Mouse (Mus musculus) E14TG2a.4 (cell line): Measurements from ENCODE around the gene Klre1.

ENCODE experiments used
- H3K27me3 ChIP-seq: 2 replicates; pipeline ENCODE4 v1.6.1; 2014; ENCODE audit warnings: low read length, control low read depth; ENCODE audit not compliant: insufficient read depth
- H3K36me3 ChIP-seq: 2 replicates; pipeline ENCODE4 v1.6.1; 2014; ENCODE audit warnings: low read length, control low read depth; ENCODE audit not compliant: insufficient read depth
- H3K4me1 ChIP-seq: replicated peaks from 2 replicates; pipeline ENCODE4 v1.6.1; 2014; ENCODE audit warnings: low read depth, low read length, control low read depth
- H3K4me3 ChIP-seq: replicated peaks from 2 replicates; pipeline ENCODE4 v1.5.1; 2014; ENCODE audit warnings: mild to moderate bottlenecking, low read length
- H3K9me3 ChIP-seq: 2 replicates; pipeline ENCODE4 v1.6.1; 2014; ENCODE audit warnings: low read length, control low read depth
- CTCF ChIP-seq: conservative IDR thresholded peaks from 2 replicates; pipeline ENCODE4 v1.5.1; 2014; ENCODE audit warnings: low read length
- NANOG ChIP-seq: IDR thresholded peaks from 2 replicates; pipeline ENCODE4 v1.6.1; 2014; ENCODE audit warnings: borderline replicate concordance, low read length, mixed read lengths
- POU5F1 ChIP-seq: IDR thresholded peaks from 2 replicates; pipeline ENCODE4 v1.6.1; 2014; ENCODE audit warnings: low read length, borderline replicate concordance

Klre1 gene

DNA sequence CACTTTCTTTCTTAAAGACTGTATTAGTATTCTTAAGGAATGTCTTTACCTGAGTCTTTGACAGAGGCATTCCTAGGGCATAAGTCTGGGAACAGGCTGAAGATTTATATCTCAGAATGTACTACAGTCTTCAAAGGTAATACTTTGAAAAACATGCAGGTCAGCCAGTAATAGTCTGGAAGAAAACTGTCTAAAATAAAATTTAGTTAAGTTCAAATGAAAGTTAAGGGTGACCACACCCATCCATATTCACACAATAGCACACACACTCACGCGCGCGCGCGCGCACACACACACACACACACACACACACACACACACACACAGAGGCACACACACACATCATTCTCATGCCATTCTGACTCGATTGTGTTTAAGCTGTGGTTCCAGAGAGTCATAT, at the start of gene Klre1:
Klre1 (plus strand) TSS at position 301 of the 400 bp plus-strand sequence.
- Histone ChIP-seq H3K36me3 (no peaks in the 10 kb centered on the region), H3K27me3 (0 out of 2 replicates have a peak, but pooled peaks cover 3% of the 10 kb centered on the region), H3K9me3 (no peaks in the 10 kb centered on the region), H3K4me1 (no peaks in the 10 kb centered on the region), H3K4me3 (no peak within 1 kb of the TSS)
- TF ChIP-seq CTCF = no peak
- TF ChIP-seq NANOG = no peak
- TF ChIP-seq POU5F1 = no peak

DNA sequence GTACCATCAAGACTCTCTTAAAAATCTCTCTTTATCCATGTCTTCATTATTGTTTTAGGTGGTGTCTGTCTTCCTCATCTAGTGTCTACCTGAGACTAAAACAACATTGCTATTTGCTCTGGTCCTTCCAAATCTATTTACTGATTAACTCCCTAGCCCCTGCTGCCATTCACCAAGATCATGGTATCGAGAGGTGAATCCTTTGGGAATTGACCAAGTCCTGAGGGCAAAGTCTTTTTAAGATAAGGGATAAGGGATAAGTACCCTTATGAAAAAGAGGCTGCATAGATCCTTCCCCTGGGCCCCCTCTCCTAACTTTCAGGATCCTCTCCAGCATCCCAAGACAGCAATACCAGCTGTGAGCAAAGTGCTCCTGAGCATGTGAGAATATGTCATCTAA, 48.1 kb upstream of the Klre1 start:
- Histone ChIP-seq H3K27me3 (no peaks in the 10 kb centered on the region), H3K36me3 (no peaks in the 10 kb centered on the region)
- TF ChIP-seq NANOG = no peak
- no peak for TF ChIP-seq CTCF
- TF ChIP-seq POU5F1 = no peak

DNA sequence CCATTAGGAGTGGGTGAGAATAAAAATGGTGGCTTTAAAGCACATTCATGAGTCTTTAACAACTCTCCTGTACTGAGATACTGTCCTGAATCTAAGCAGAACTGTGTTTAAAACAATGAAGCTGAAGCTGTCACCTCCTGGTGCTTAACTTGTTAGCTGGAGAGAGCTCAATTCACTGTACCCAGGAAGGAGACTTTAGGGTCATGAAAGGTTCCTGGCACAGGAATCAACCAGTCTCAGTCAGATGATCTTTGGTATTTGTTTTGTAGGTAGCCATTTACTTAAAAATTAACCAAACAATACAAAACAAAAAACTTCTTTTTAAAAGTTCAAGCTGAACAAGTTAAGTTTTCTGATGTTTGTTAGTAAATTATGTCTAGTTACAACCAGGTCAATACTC, 47.4 kb upstream of the Klre1 start:
- TF ChIP-seq NANOG (no peak), POU5F1 (no peak), CTCF (no peak)
- no peak overlapping the region for H3K4me3 ChIP-seq
- H3K4me1 ChIP-seq = peaks cover 14% of the 10 kb centered on the region
- peaks cover 6% of the 10 kb centered on the region; the same call in 1 of the 2 replicates for H3K36me3 ChIP-seq
- no peaks in the 10 kb centered on the region for H3K27me3 ChIP-seq
- H3K9me3 ChIP-seq = no peaks in the 10 kb centered on the region

More for the DNA sequence above, 48.1 kb upstream of the Klre1 start:
- Histone ChIP-seq H3K9me3 (no peaks in the 10 kb centered on the region), H3K4me3 (no peak overlapping the region), H3K4me1 (peaks cover 14% of the 10 kb centered on the region)

DNA sequence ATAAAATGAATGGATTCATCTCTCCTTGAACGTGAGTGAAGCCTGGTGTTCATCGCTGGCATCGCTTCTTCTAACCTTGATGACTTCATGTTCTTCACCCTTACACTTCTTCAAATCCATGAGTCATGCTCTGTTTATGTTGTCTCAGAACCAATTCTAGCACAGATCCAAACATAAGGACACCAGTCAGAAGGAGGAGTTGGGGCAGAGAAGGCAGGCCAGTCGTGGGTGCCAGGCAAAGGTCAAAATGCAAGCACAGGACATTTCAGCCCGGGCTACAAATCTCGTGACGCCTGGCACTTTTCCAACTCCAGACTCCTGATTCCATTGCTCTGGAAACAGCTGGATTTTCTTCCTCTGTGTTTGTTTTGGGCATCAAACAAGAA, 45.2 kb upstream of the Klre1 start:
- H3K9me3 ChIP-seq = no peaks in the 10 kb centered on the region
- peaks cover 14% of the 10 kb centered on the region for H3K4me1 ChIP-seq
- H3K27me3 ChIP-seq = no peaks in the 10 kb centered on the region
- H3K4me3 ChIP-seq = peak overlapping the region; percentile 84
- TF ChIP-seq NANOG = no peak
- TF ChIP-seq CTCF = no peak
- no peak for TF ChIP-seq POU5F1
- peaks cover 14% of the 10 kb centered on the region; the same call in 1 of the 2 replicates for H3K36me3 ChIP-seq

DNA sequence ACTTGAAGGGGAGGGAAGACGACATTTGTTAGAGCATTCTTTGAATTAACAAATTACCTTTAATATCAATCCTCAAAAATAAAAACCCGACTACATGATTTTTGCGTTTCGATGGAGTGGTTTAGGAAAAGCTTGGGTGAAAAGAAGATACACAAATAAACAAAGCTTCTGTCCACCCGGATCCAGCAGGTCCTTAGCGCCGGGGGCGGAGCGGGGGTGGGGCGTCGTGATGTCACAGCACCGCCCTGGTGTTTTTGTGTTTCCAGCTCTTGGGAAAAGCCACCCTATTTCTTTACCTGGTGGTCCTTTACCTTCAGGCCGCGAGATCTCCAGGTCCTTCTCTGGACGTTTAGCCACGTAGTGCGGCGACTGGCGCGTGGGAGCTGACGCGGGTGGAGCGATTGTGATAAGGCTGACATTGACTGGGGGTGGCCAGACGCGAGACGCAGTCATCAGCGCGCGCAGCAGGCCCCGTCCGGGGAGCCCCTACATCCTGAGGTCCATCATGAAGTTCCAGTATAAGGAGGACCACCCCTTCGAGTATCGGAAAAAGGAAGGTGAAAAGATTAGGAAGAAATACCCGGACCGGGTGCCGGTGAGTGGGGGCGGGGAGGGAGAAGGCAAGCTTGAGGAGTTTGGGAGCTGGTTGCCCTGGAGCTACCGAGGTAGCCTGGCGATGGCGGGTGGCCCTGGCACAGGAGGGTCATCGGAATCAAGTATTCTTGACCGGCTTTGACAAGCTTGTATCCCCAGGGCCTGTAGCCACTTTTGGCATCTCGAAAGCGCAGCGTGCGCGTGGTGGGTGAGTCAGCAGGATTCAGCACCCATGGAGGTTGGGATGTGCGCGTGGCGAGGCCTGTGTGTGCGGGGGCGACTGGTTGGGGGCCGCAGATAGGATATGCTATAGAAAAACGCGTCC, 44.5 kb upstream of the Klre1 start, which contains the start of gene Gabarapl1:
Gabarapl1 (plus strand) TSS at position 219 of the 919 bp plus-strand sequence.
- Histone ChIP-seq H3K9me3 (no peaks in the 10 kb centered on the region), H3K4me3 (peak within 1 kb of the TSS; percentile 84), H3K36me3 (peaks cover 21% of the 10 kb centered on the region), H3K27me3 (no peaks in the 10 kb centered on the region), H3K4me1 (peaks cover 14% of the 10 kb centered on the region)
- no peak for TF ChIP-seq POU5F1
- no peak for TF ChIP-seq CTCF
- TF ChIP-seq NANOG = no peak

DNA sequence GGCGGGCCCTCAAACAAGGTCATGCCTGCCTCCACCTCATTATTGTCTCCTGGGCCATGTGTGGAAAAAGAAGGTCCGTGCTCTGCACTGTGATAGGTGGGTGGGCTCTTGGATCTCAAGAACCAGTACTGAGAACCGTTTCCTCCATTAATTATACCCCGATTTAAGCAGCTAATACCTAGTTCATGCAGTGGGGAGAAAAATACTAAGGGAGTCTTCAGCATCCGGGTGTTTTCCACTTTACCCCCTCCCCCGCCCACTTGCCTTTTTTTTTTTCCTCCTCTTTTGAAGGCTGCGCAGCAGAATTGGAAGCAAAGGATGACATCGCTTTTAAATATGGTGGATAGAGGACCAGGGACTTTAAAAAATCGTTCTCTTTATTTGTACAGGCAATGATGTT, 43.6 kb upstream of the Klre1 start:
- no peaks in the 10 kb centered on the region for H3K27me3 ChIP-seq
- H3K4me3 ChIP-seq = peak overlapping the region; percentile 84
- H3K36me3 ChIP-seq = peaks cover 29% of the 10 kb centered on the region
- H3K4me1 ChIP-seq = peaks cover 14% of the 10 kb centered on the region
- no peaks in the 10 kb centered on the region for H3K9me3 ChIP-seq
- TF ChIP-seq POU5F1 = no peak
- TF ChIP-seq CTCF = no peak
- no peak for TF ChIP-seq NANOG

DNA sequence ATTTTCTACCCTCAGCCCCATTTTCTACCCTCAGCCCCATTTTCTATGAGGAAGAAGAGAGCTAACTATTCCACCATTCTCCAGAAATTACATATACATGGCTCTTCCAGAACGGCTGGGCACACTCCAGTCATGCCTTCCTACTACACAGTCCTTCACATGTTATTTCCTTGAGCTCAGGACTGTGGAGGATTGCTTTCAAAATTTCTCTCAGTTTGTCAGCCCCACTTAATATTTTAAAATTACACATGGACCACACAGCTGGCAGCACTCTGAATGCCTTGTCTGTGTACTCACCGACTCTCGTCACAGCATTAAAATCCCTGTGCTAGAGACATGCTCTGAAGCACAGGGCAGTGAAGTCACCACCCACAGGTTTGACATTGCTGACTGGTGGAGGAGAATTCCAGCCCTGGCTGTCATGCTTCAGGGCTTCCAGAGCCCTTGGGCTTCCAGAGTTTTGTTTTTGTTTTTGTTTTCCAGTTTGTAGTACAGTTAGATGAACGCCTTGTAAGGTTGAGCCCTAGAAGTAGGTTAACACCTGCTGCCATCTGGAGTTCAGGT, 43.0 kb upstream of the Klre1 start:
- TF ChIP-seq CTCF = no peak
- TF ChIP-seq NANOG = no peak
- TF ChIP-seq POU5F1 = no peak
- peaks cover 36% of the 10 kb centered on the region for H3K36me3 ChIP-seq
- no peaks in the 10 kb centered on the region for H3K27me3 ChIP-seq
- H3K9me3 ChIP-seq = no peaks in the 10 kb centered on the region
- peaks cover 14% of the 10 kb centered on the region for H3K4me1 ChIP-seq
- no peak overlapping the region for H3K4me3 ChIP-seq

DNA sequence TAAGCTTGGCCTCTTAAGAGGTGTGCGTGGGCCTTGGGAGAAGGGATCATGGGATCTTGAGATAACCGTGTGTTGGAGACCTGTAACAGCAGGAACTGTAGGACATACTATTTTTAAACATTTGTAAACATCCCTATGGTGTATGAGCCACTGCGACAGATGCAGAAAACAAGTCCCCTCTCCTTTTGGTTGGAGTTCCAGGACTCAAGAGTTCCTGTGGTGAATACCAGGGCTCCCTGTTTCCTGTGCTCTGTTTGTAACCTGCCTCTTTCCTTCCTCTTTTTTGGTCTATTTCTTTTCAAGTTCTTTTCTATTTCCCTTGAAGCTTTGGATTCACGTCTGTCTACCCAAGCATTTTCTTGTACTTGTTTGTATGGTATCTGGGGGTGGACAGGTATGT, 42.0 kb upstream of the Klre1 start:
- Histone ChIP-seq H3K27me3 (no peaks in the 10 kb centered on the region), H3K9me3 (no peaks in the 10 kb centered on the region), H3K4me3 (no peak overlapping the region), H3K36me3 (peaks cover 46% of the 10 kb centered on the region), H3K4me1 (peaks cover 14% of the 10 kb centered on the region)
- TF ChIP-seq POU5F1 (no peak), NANOG (no peak), CTCF (no peak)
